Mouse (Mus musculus): ENCODE results near the gene Trim67.
"Not testable (repeated sequence)": the region's sequence is repeated elsewhere in the genome, so short reads cannot be mapped to it uniquely, and the experiment has no call there.

The Trim67 gene

GRCm38 (mm10) chr8:124831531-124831930, 38.6 kb downstream of the Trim67 start:
- DNase-seq (ENCODE audit: extremely low read depth, insufficient read length, low spot score) = peak; percentile 50

- DNase-seq (ENCODE audit: extremely low read depth, insufficient read length, low spot score) = peak; percentile 46
Measured at GRCm38 (mm10) chr8:124831941-124832340, 39.0 kb downstream of the Trim67 start.

GRCm38 (mm10) chr8:124833430-124834205, 40.7 kb downstream of the Trim67 start:
- DNase-seq (ENCODE audit: extremely low read depth, insufficient read length, low spot score) = no peak

- no peak for DNase-seq (ENCODE audit: extremely low read depth, insufficient read length, low spot score)
Measured at GRCm38 (mm10) chr8:124835848-124836247, 43.0 kb downstream of the Trim67 start.

- DNase-seq (ENCODE audit: extremely low read depth, insufficient read length, low spot score) = no peak
Measured at GRCm38 (mm10) chr8:124836273-124836672, 43.4 kb downstream of the Trim67 start.

- no peak for DNase-seq (ENCODE audit: extremely low read depth, insufficient read length, low spot score)
Measured at GRCm38 (mm10) chr8:124836907-124837306, 44.0 kb downstream of the Trim67 start.

- no peak for DNase-seq (ENCODE audit: extremely low read depth, insufficient read length, low spot score)
Measured at GRCm38 (mm10) chr8:124837956-124838355, 45.1 kb downstream of the Trim67 start.

- DNase-seq (ENCODE audit: extremely low read depth, insufficient read length, low spot score) = no peak
Measured at GRCm38 (mm10) chr8:124839371-124839770, 46.5 kb downstream of the Trim67 start.

- DNase-seq (ENCODE audit: extremely low read depth, insufficient read length, low spot score) = no peak
Measured at GRCm38 (mm10) chr8:124840900-124841299, 48.0 kb downstream of the Trim67 start.

- no peak for DNase-seq (ENCODE audit: extremely low read depth, insufficient read length, low spot score)
Measured at GRCm38 (mm10) chr8:124841775-124842174, 48.9 kb downstream of the Trim67 start.

GRCm38 (mm10) chr8:124842929-124843328, 50.0 kb downstream of the Trim67 start:
- DNase-seq (ENCODE audit: extremely low read depth, insufficient read length, low spot score) = not testable (repeated sequence)

GRCm38 (mm10) chr8:124845131-124845530, 52.2 kb downstream of the Trim67 start:
- DNase-seq (ENCODE audit: extremely low read depth, insufficient read length, low spot score) = no peak

GRCm38 (mm10) chr8:124845573-124845972, 52.7 kb downstream of the Trim67 start:
- no peak for DNase-seq (ENCODE audit: extremely low read depth, insufficient read length, low spot score)

- DNase-seq (ENCODE audit: extremely low read depth, insufficient read length, low spot score) = no peak
Measured at GRCm38 (mm10) chr8:124853511-124853910, 60.6 kb downstream of the Trim67 start.

- no peak for DNase-seq (ENCODE audit: extremely low read depth, insufficient read length, low spot score)
Measured at GRCm38 (mm10) chr8:124859466-124859865, 66.6 kb downstream of the Trim67 start.

- no peak for DNase-seq (ENCODE audit: extremely low read depth, insufficient read length, low spot score)
Measured at GRCm38 (mm10) chr8:124860188-124860587, 67.3 kb downstream of the Trim67 start.

GRCm38 (mm10) chr8:124862321-124863162, 69.7 kb downstream of the Trim67 start, which contains the start of the genes Gnpat and 2810004N23Rik:
Gnpat (plus strand) TSS chr8:124863033.
2810004N23Rik (minus strand) TSS chr8:124863120.
- peak; percentile 91 for DNase-seq (ENCODE audit: extremely low read depth, insufficient read length, low spot score)

- no peak for DNase-seq (ENCODE audit: extremely low read depth, insufficient read length, low spot score)
Measured at GRCm38 (mm10) chr8:124863163-124863677, 70.3 kb downstream of the Trim67 start.

- DNase-seq (ENCODE audit: extremely low read depth, insufficient read length, low spot score) = no peak
Measured at GRCm38 (mm10) chr8:124863729-124864128, 70.8 kb downstream of the Trim67 start.

- no peak for DNase-seq (ENCODE audit: extremely low read depth, insufficient read length, low spot score)
Measured at GRCm38 (mm10) chr8:124866669-124867068, 73.8 kb downstream of the Trim67 start.

- DNase-seq (ENCODE audit: extremely low read depth, insufficient read length, low spot score) = no peak
Measured at GRCm38 (mm10) chr8:124867126-124867525, 74.2 kb downstream of the Trim67 start.

Data from 3134 (cell line).